Comparison of ENCODE assay signal across 8 mouse cellular contexts in genomic region chr1:151009115-151009797, GRCm38 (mm10). TPM values are rescaled to one million over a fixed set of nuclear protein-coding genes. Genes with fewer than 3 reads are reported as not detected.
DNase-seq lines count a peak whose midpoint lies in the region; ATAC-seq and TF ChIP-seq lines count a peak whose summit lies in the region.

No protein-coding gene starts in this region.

- H3K27me3 ChIP-seq in forebrain, embryonic 14.5 days (replicated peaks; ENCODE audit: control insufficient read depth, insufficient read depth, low read length), result no peaks in the 10 kb centered on the region
- H3K27me3 ChIP-seq in intestine, postnatal 0 days (replicated peaks; ENCODE audit: control insufficient read depth, insufficient read depth, low read length), result 0 out of 2 replicates have a peak, but pooled peaks cover 9% of the 10 kb centered on the region
- no peaks in the 10 kb centered on the region for H3K27me3 ChIP-seq in thymus, adult 2 months (ENCODE audit: control insufficient read depth, insufficient read depth, low read length)

- intact Hi-C loops in left cerebral cortex, postnatal 4 days (cut with DNase I), result loop anchor here (5.0 kb wide), 1 partner anchor 467 kb away; no protein-coding TSS in a partner anchor

- H3K9me3 ChIP-seq in forebrain, embryonic 14.5 days (replicated peaks; ENCODE audit: control insufficient read depth, low read length), result no peaks in the 10 kb centered on the region
- no peaks in the 10 kb centered on the region for H3K9me3 ChIP-seq in intestine, postnatal 0 days (ENCODE audit: control insufficient read depth)

- H3K4me1 ChIP-seq in forebrain, embryonic 14.5 days (ENCODE audit: control insufficient read depth, insufficient read depth, low read length), result no peaks in the 10 kb centered on the region
- no peaks in the 10 kb centered on the region for H3K4me1 ChIP-seq in intestine, postnatal 0 days (replicated peaks; ENCODE audit: control insufficient read depth, insufficient read depth, low read length)
- H3K4me1 ChIP-seq in thymus, adult 2 months (replicated peaks; ENCODE audit: control insufficient read depth, insufficient read depth, low read length), result no peaks in the 10 kb centered on the region

- H3K4me2 ChIP-seq in forebrain, embryonic 14.5 days (ENCODE audit: low read length), result no peak overlapping the region
- no peak overlapping the region for H3K4me2 ChIP-seq in intestine, postnatal 0 days (replicated peaks; ENCODE audit: low read depth)

- TF ChIP-seq POLR2A in thymus, adult 2 months (IDR thresholded peaks at IDR 0.05; ENCODE audit: control insufficient read depth, extremely low read depth, insufficient read depth, low read length, poor library complexity), result no peak

- 35% methylated on average over 6 of the region's 6 CpGs for WGBS in forebrain, embryonic 14.5 days
- WGBS in intestine, postnatal 0 days, result 23% methylated on average over 6 of the region's 6 CpGs
- WGBS in thymus, adult 2 months, result 33% methylated on average over 6 of the region's 6 CpGs

- H3K4me3 ChIP-seq in forebrain, embryonic 14.5 days (ENCODE audit: low read depth, low read length), result no peak overlapping the region
- no peak overlapping the region for H3K4me3 ChIP-seq in intestine, postnatal 0 days (ENCODE audit: low read depth, low read length)
- H3K4me3 ChIP-seq in thymus, adult 2 months (ENCODE audit: control insufficient read depth, insufficient read depth, low read length), result no peak overlapping the region

- no peak overlapping the region for H3K9ac ChIP-seq in forebrain, embryonic 14.5 days (ENCODE audit: low read length)
- no peak overlapping the region for H3K9ac ChIP-seq in intestine, postnatal 0 days (ENCODE audit: low read depth, low read length)

- TF ChIP-seq CTCF in intestine, postnatal 0 days (IDR thresholded peaks at IDR 0.05; ENCODE audit: low read depth), result peak; percentile 88
- TF ChIP-seq CTCF in thymus, adult 2 months (IDR thresholded peaks at IDR 0.05; ENCODE audit: borderline replicate concordance, control insufficient read depth, extremely low read depth, insufficient read depth, low read length, poor library complexity), result no peak

- peak; percentile 68; the same call in 1 of the 2 replicates for ATAC-seq in cerebellum, adult (ENCODE audit: insufficient number of reproducible peaks, low FRiP score, low TSS enrichment)
- peak; percentile 76 for ATAC-seq in forebrain, embryonic 14.5 days
- ATAC-seq in intestine, postnatal 0 days, result no peak
- peak; percentile 71 for ATAC-seq in monocyte, adult 5-6 weeks (replicated peaks; ENCODE audit: insufficient number of reproducible peaks, low FRiP score, low TSS enrichment, poor library complexity, severe bottlenecking)

- DNase-seq in urinary bladder, postnatal 25 days (ENCODE audit: low spot score), result peak; percentile 40
- DNase-seq in urinary bladder, postnatal 10 days (ENCODE audit: low spot score), result no peak
- DNase-seq in forebrain, embryonic 14.5 days (ENCODE audit: low spot score), result peak; percentile 82
- DNase-seq in left cerebral cortex, postnatal 4 days, result peak; percentile 47
- DNase-seq in thymus, adult 2 months, result peak; percentile 64

- H3K36me3 ChIP-seq in forebrain, embryonic 14.5 days (ENCODE audit: control insufficient read depth, insufficient read depth, low read length), result no peaks in the 10 kb centered on the region
- no peaks in the 10 kb centered on the region for H3K36me3 ChIP-seq in intestine, postnatal 0 days (ENCODE audit: control insufficient read depth, insufficient read depth)
- H3K36me3 ChIP-seq in thymus, adult 2 months (ENCODE audit: control insufficient read depth, insufficient read depth, low read length), result no peaks in the 10 kb centered on the region

- H3K27ac ChIP-seq in forebrain, embryonic 14.5 days (ENCODE audit: low read depth, low read length), result no peak overlapping the region
- no peak overlapping the region for H3K27ac ChIP-seq in intestine, postnatal 0 days (ENCODE audit: low read depth, low read length)
- H3K27ac ChIP-seq in thymus, adult 2 months (ENCODE audit: control insufficient read depth, insufficient read depth, low read length), result no peak overlapping the region

RNA-seq across cellular contexts. Expression of gene Hmcn1, which starts 16.0 kb away (rescaled TPM):
- 1.1 and 1.8 TPM in 2 replicates for polyA plus RNA-seq in forebrain, embryonic 14.5 days (2014; fragmentation: Nextera tagmentation; extraction: Ambion mirVana)
- 4.2 and 4.7 TPM in 2 replicates for polyA plus RNA-seq in intestine, postnatal 0 days (2015; fragmentation: Nextera tagmentation; extraction: Ambion mirVana)
- total RNA-seq in left cerebral cortex, postnatal 4 days (2021), result 1 to 10 TPM; 4.1 to 4.4 TPM
- total RNA-seq in monocyte, adult 5-6 weeks (2017), result not detected in 3 replicates
- 0.34 and 0.92 TPM in 2 replicates for polyA plus RNA-seq in thymus, adult 2 months (2012; rRNA removed)
